Mouse (Mus musculus): ENCODE data around the gene A3galt2. TPM values are rescaled to one million over a fixed set of nuclear protein-coding genes. Genes with fewer than 3 reads are reported as not detected.

Gene A3galt2
- polyA plus RNA-seq, 1 experiment, result 0.16 TPM

DNA sequence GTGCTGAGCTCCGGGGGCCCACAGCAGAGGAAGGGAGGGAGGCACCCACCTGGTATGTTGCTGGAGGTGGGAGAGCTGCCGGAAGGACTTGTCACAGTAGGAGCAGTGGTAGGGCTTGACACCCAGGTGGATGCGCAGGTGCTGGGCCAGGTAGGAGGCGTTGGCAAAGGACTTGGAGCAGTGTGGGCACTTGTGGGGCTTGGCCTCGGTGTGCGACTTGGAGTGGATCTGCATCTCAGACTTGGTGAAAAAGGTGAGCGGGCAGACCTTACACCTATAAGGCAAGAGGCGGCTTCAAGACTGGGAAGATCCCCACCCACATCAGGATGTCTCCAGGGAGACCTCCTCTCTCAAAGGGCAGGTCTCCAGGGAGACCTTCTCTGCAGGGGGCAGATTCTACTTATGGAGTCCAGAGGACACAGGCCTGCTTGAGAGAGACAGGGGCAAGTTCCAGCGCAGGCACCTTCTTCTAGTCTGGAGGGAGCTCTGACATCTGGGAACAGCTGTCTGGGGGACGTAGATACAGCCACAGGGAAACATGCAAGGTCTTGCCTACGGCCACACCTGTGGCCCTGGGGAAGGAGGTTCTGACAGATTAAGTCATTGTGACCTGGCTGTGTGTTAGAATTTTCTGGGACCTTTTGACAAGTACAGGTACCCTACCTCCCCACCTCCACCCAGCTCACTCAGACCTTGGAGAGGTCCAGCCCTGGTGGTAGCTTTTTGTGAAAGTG lies 30.9 kb downstream of the A3galt2 start:
- TF ChIP-seq POLR2A (IDR thresholded peaks at IDR 0.05; ENCODE audit: low read depth, low read length) (no peak), CTCF (conservative IDR thresholded peaks at IDR 0.05; ENCODE audit: insufficient read depth, insufficient read length, low read depth, low read length) (no peak)
- DNase-seq, result no peak
- Histone ChIP-seq H3K4me1 (ENCODE audit: control insufficient read depth, insufficient read depth, low read length) (0 out of 2 replicates have a peak, but pooled peaks cover 3% of the 10 kb centered on the region), H3K27me3 (replicated peaks; ENCODE audit: control insufficient read depth, insufficient read depth, low read length) (no peaks in the 10 kb centered on the region), H3K4me3 (ENCODE audit: insufficient read depth, low read depth, low read length) (no peak overlapping the region), H3K27ac (ENCODE audit: insufficient read depth, low read depth, low read length) (no peak overlapping the region), H3K36me3 (ENCODE audit: control insufficient read depth, insufficient read depth, low read length) (no peaks in the 10 kb centered on the region)
- 86% methylated on average over 11 of the region's 11 CpGs for WGBS

DNA sequence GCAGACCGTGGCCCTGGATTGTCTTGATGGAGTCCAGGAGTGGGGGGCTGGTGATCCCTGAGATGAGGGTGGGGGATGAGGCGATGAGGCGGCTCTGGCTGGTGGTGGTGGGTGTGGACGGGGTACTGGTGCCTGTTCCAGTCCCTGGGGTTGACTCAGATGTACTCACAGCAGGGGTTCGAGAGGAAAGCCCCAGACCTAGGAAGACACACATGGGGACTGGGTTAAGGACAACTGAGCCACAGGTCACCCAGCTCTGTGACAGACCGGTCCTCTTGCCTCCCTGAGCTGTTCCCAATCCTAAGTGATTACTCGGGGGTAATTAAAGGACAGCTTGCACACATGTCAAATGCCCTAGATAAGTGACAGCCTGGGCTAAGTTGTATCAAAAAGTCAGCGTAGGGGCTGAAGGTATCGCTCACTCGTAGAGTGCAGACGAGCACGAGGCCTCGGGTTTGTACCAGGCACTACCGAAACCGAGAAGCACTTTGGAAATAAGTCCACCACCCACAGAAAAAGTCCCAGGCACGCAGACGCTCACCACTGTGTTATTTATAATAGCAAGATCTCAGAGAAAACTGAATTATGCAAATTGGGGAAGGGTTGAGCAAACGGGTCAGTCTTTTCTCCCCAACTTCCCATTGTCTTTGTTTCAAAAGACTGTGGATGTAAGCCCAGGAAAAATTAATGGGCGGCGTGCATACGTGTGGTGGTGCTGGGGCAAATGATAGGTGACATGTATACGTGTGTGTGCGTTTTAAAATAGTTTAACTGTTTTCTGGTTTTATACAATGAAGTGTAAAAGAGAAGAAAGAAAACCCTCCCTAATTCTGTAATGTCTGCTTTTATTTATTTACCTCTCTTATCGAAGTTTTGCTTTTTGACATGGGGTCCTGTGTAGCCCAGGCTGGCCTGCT lies 32.1 kb downstream of the A3galt2 start:
- no peak overlapping the region for H3K4me3 ChIP-seq (ENCODE audit: insufficient read depth, low read depth, low read length)
- TF ChIP-seq POLR2A (IDR thresholded peaks at IDR 0.05; ENCODE audit: low read depth, low read length), result no peak
- no peak for TF ChIP-seq CTCF (conservative IDR thresholded peaks at IDR 0.05; ENCODE audit: insufficient read depth, insufficient read length, low read depth, low read length)
- no peak overlapping the region for H3K27ac ChIP-seq (ENCODE audit: insufficient read depth, low read depth, low read length)
- no peaks in the 10 kb centered on the region for H3K27me3 ChIP-seq (replicated peaks; ENCODE audit: control insufficient read depth, insufficient read depth, low read length)
- no peaks in the 10 kb centered on the region for H3K36me3 ChIP-seq (ENCODE audit: control insufficient read depth, insufficient read depth, low read length)
- WGBS, result 92% methylated on average over 24 of the region's 24 CpGs
- H3K4me1 ChIP-seq (ENCODE audit: control insufficient read depth, insufficient read depth, low read length), result 0 out of 2 replicates have a peak, but pooled peaks cover 3% of the 10 kb centered on the region
- DNase-seq, result no peak

DNA sequence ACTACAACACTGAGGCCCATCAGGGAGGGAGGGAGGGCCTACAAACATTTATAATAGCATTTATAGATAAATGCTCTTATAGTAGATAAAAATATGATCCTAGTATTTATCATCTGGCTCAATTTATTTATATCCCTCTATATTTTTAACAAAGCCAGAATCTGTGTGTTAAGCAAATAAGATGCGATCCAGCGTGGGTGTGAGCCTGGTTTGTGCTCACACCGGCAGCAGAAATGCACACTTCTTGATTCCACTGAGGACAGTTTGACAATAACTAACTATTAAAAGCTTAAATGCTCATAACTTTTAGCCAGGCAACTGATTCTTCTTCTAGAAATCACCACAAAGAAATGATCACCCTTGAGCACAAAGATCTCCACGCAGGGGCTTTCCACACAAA lies 32.9 kb downstream of the A3galt2 start:
- Histone ChIP-seq H3K36me3 (ENCODE audit: control insufficient read depth, insufficient read depth, low read length) (no peaks in the 10 kb centered on the region), H3K4me3 (ENCODE audit: insufficient read depth, low read depth, low read length) (no peak overlapping the region), H3K27me3 (replicated peaks; ENCODE audit: control insufficient read depth, insufficient read depth, low read length) (no peaks in the 10 kb centered on the region), H3K27ac (ENCODE audit: insufficient read depth, low read depth, low read length) (no peak overlapping the region), H3K4me1 (ENCODE audit: control insufficient read depth, insufficient read depth, low read length) (0 out of 2 replicates have a peak, but pooled peaks cover 3% of the 10 kb centered on the region)
- no peak for TF ChIP-seq POLR2A (IDR thresholded peaks at IDR 0.05; ENCODE audit: low read depth, low read length)
- no peak for TF ChIP-seq CTCF (conservative IDR thresholded peaks at IDR 0.05; ENCODE audit: insufficient read depth, insufficient read length, low read depth, low read length)
- WGBS, result 93% methylated on average over 4 of the region's 4 CpGs
- no peak for DNase-seq

DNA sequence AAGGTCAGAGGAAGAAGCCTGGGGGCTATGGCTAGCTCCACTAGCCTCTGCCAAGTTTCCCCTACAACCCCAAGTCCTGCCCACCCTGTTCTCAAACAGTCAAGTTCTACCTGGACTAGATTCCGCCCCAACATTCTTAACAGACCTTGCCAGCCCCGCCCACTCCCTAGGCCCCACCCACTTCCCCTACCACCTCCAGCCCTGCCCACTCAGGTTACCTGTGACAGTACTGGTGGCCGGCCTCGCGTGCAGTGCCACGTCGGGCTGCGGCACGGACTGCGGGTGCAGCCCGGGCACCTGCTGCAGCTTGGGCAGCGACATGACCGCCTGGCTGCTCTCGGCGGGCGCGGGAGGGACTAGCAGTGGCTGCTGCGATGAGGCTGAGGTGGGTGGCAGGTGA lies 34.5 kb downstream of the A3galt2 start:
- no peaks in the 10 kb centered on the region for H3K27me3 ChIP-seq (replicated peaks; ENCODE audit: control insufficient read depth, insufficient read depth, low read length)
- H3K36me3 ChIP-seq (ENCODE audit: control insufficient read depth, insufficient read depth, low read length), result no peaks in the 10 kb centered on the region
- no peak overlapping the region for H3K27ac ChIP-seq (ENCODE audit: insufficient read depth, low read depth, low read length)
- WGBS, result 35% methylated on average over 18 of the region's 18 CpGs
- DNase-seq, result peak; percentile 66
- H3K4me1 ChIP-seq (ENCODE audit: control insufficient read depth, insufficient read depth, low read length), result peaks cover 14% of the 10 kb centered on the region; the same call in 1 of the 2 replicates
- TF ChIP-seq POLR2A (IDR thresholded peaks at IDR 0.05; ENCODE audit: low read depth, low read length), result no peak
- TF ChIP-seq CTCF (conservative IDR thresholded peaks at IDR 0.05; ENCODE audit: insufficient read depth, insufficient read length, low read depth, low read length), result no peak
- H3K4me3 ChIP-seq (ENCODE audit: insufficient read depth, low read depth, low read length), result peak overlapping the region; percentile 33; the same call in 1 of the 2 replicates

DNA sequence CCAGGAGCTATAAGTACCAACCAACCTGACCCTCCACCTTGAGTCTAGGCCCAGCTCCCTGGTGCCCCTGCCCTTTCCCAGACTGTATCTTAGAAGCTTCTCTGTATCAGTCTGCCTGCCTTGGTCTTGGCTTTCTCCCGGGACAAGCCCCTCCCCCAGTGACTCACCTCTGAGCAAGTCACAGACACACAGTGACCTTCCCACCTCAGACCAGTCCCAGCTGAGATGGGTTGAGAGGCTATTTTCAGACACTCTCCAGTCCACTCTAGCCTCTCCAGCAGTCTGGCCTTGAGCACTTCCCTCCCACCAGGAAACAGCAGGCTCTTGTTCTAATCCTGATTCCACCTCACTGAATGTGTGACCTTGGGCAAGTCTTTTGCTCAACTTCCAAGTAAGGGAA lies 38.5 kb downstream of the A3galt2 start:
- no peak for DNase-seq
- Histone ChIP-seq H3K27ac (ENCODE audit: insufficient read depth, low read depth, low read length) (no peak overlapping the region), H3K4me3 (ENCODE audit: insufficient read depth, low read depth, low read length) (no peak overlapping the region), H3K4me1 (ENCODE audit: control insufficient read depth, insufficient read depth, low read length) (peaks cover 25% of the 10 kb centered on the region), H3K36me3 (ENCODE audit: control insufficient read depth, insufficient read depth, low read length) (no peaks in the 10 kb centered on the region), H3K27me3 (replicated peaks; ENCODE audit: control insufficient read depth, insufficient read depth, low read length) (no peaks in the 10 kb centered on the region)
- TF ChIP-seq POLR2A (IDR thresholded peaks at IDR 0.05; ENCODE audit: low read depth, low read length) (no peak), CTCF (conservative IDR thresholded peaks at IDR 0.05; ENCODE audit: insufficient read depth, insufficient read length, low read depth, low read length) (no peak)
- WGBS, result 5% methylated on average over 1 of the region's 1 CpGs

DNA sequence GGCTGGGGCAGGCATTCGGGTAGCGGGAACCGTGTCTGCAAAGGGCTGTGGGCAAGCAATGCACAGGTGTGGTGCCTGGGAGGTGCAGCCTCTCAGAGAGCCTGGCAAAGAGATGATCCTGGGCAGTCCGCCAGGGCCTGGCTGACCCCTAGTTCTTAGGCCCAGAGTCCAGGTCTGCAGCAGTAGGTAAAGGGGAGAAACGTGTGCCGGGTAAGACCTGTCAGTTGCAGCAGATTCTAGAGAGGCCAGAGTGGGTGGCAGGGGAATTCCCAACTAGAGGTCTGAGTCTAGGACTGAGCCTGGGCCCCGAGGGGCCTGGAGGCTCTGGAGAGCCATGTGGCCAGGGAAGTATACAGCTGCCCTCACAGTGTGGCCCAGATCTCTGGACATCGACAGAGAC lies 39.0 kb downstream of the A3galt2 start:
- H3K27ac ChIP-seq (ENCODE audit: insufficient read depth, low read depth, low read length), result no peak overlapping the region
- WGBS, result 43% methylated on average over 8 of the region's 8 CpGs
- no peak overlapping the region for H3K4me3 ChIP-seq (ENCODE audit: insufficient read depth, low read depth, low read length)
- DNase-seq, result peak; percentile 94
- peaks cover 25% of the 10 kb centered on the region for H3K4me1 ChIP-seq (ENCODE audit: control insufficient read depth, insufficient read depth, low read length)
- H3K27me3 ChIP-seq (replicated peaks; ENCODE audit: control insufficient read depth, insufficient read depth, low read length), result no peaks in the 10 kb centered on the region
- H3K36me3 ChIP-seq (ENCODE audit: control insufficient read depth, insufficient read depth, low read length), result no peaks in the 10 kb centered on the region
- TF ChIP-seq CTCF (conservative IDR thresholded peaks at IDR 0.05; ENCODE audit: insufficient read depth, insufficient read length, low read depth, low read length) (no peak), POLR2A (IDR thresholded peaks at IDR 0.05; ENCODE audit: low read depth, low read length) (no peak)

DNA sequence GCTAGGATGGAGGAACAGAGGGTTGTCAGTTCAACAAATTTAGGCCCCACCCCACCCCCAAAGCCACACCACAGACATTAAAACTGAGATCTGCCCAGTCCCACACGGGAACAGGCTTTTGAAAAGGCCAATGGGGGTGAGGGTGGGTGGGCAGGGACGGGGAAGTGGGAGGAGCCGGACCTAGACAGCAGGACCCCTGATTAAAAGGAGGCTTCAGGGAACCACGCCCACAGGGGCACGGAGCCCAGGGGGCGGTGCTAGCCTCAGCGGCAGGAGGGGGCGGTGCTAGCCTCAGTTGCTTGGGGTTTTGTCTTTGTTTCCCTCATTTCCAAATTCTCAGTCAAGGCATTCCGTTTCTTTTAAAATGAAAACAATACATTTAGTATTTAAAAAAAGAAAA lies 40.4 kb downstream of the A3galt2 start:
- Histone ChIP-seq H3K27ac (ENCODE audit: insufficient read depth, low read depth, low read length) (no peak overlapping the region), H3K4me1 (ENCODE audit: control insufficient read depth, insufficient read depth, low read length) (peaks cover 25% of the 10 kb centered on the region)

More for the DNA sequence above, 40.4 kb downstream of the A3galt2 start:
- TF ChIP-seq CTCF (conservative IDR thresholded peaks at IDR 0.05; ENCODE audit: insufficient read depth, insufficient read length, low read depth, low read length) (no peak), POLR2A (IDR thresholded peaks at IDR 0.05; ENCODE audit: low read depth, low read length) (no peak)
- Histone ChIP-seq H3K4me3 (ENCODE audit: insufficient read depth, low read depth, low read length) (no peak overlapping the region), H3K36me3 (ENCODE audit: control insufficient read depth, insufficient read depth, low read length) (no peaks in the 10 kb centered on the region), H3K27me3 (replicated peaks; ENCODE audit: control insufficient read depth, insufficient read depth, low read length) (no peaks in the 10 kb centered on the region)
- DNase-seq, result no peak
- WGBS, result 39% methylated on average over 9 of the region's 9 CpGs

All from kidney, adult 2 months (tissue).